Mouse (Mus musculus): ENCODE measurements around the gene Eml1. TPM values are rescaled to one million over a fixed set of nuclear protein-coding genes. Genes with fewer than 3 reads are reported as not detected.

The Eml1 gene
- polyA plus RNA-seq, 2 experiments = 38.4 to 44.4 TPM

DNA sequence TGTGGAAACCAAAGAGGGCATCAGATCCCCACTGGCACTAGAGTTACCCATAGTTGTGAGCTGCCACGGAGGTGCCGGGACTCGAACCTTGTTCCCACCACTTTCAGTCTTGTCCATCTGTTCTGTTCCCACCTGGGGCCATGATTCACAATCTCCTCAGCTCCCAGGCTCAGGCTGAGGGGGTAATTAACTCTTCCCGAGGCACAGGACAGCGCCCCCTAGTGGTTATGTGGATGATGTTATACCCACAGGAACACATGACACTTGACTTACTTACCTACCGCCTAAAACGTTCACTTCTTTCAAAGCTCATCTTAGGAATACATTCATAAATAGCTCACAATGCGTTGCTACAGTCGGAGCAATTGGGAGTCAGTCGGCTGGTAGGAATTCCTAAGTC, 165.7 kb downstream of the Eml1 start:
- no peak for TF ChIP-seq POLR2A (IDR thresholded peaks at IDR 0.05; ENCODE audit: borderline replicate concordance, extremely low read depth, insufficient read depth, insufficient read length)
- 72% methylated on average over 10 of the region's 10 CpGs for WGBS

GRCm38 (mm10) chr12:108541088-108541487, 170.3 kb downstream of the Eml1 start:
- Histone ChIP-seq H3K4me2 (replicated peaks; ENCODE audit: low read depth, low read length, severe bottlenecking) (no peak overlapping the region), H3K4me1 (ENCODE audit: control insufficient read depth, insufficient read depth, low read length) (no peaks in the 10 kb centered on the region), H3K27ac (replicated peaks; ENCODE audit: low read depth, low read length) (no peak overlapping the region), H3K4me3 (replicated peaks; ENCODE audit: low read length) (no peak overlapping the region), H3K9me3 (ENCODE audit: control insufficient read depth, low read length) (no peaks in the 10 kb centered on the region), H3K9ac (ENCODE audit: low read depth, low read length, severe bottlenecking) (no peak overlapping the region), H3K36me3 (ENCODE audit: control insufficient read depth, insufficient read depth, low read length) (peaks cover 11% of the 10 kb centered on the region), H3K27me3 (ENCODE audit: control insufficient read depth, insufficient read depth, low read length) (no peaks in the 10 kb centered on the region)
- no peak for TF ChIP-seq POLR2A (IDR thresholded peaks at IDR 0.05; ENCODE audit: borderline replicate concordance, extremely low read depth, insufficient read depth, insufficient read length)
- 24% methylated on average over 6 of the region's 6 CpGs for WGBS
- ATAC-seq (ENCODE audit: low FRiP score, low read depth) = no peak
- DNase-seq (ENCODE audit: low spot score) = peak; percentile 58

More for the DNA sequence above, 165.7 kb downstream of the Eml1 start:
- Histone ChIP-seq H3K9me3 (ENCODE audit: control insufficient read depth, low read length) (no peaks in the 10 kb centered on the region), H3K4me2 (replicated peaks; ENCODE audit: low read depth, low read length, severe bottlenecking) (no peak overlapping the region), H3K4me3 (replicated peaks; ENCODE audit: low read length) (no peak overlapping the region), H3K4me1 (ENCODE audit: control insufficient read depth, insufficient read depth, low read length) (no peaks in the 10 kb centered on the region), H3K9ac (ENCODE audit: low read depth, low read length, severe bottlenecking) (no peak overlapping the region), H3K27me3 (ENCODE audit: control insufficient read depth, insufficient read depth, low read length) (no peaks in the 10 kb centered on the region), H3K27ac (replicated peaks; ENCODE audit: low read depth, low read length) (no peak overlapping the region), H3K36me3 (ENCODE audit: control insufficient read depth, insufficient read depth, low read length) (peaks cover 11% of the 10 kb centered on the region)
- ATAC-seq (ENCODE audit: low FRiP score, low read depth) (no peak), DNase-seq (ENCODE audit: low spot score) (no peak)

- no peak overlapping the region for H3K9ac ChIP-seq (ENCODE audit: low read depth, low read length, severe bottlenecking)
- H3K4me3 ChIP-seq (replicated peaks; ENCODE audit: low read length) = no peak overlapping the region
- H3K27me3 ChIP-seq (ENCODE audit: control insufficient read depth, insufficient read depth, low read length) = no peaks in the 10 kb centered on the region
- no peaks in the 10 kb centered on the region for H3K4me1 ChIP-seq (ENCODE audit: control insufficient read depth, insufficient read depth, low read length)
- DNase-seq (ENCODE audit: low spot score) = no peak
- TF ChIP-seq POLR2A (IDR thresholded peaks at IDR 0.05; ENCODE audit: borderline replicate concordance, extremely low read depth, insufficient read depth, insufficient read length) = no peak
- no peaks in the 10 kb centered on the region for H3K9me3 ChIP-seq (ENCODE audit: control insufficient read depth, low read length)
- H3K27ac ChIP-seq (replicated peaks; ENCODE audit: low read depth, low read length) = no peak overlapping the region
- no peak overlapping the region for H3K4me2 ChIP-seq (replicated peaks; ENCODE audit: low read depth, low read length, severe bottlenecking)
- H3K36me3 ChIP-seq (ENCODE audit: control insufficient read depth, insufficient read depth, low read length) = no peaks in the 10 kb centered on the region
- 7% methylated on average over 10 of the region's 10 CpGs for WGBS
- peak; percentile 28; the same call in 1 of the 2 replicates for ATAC-seq (ENCODE audit: low FRiP score, low read depth)
These were observed 175.9 kb downstream of the Eml1 start for GRCm38 (mm10) chr12:108546508-108547153.

DNA sequence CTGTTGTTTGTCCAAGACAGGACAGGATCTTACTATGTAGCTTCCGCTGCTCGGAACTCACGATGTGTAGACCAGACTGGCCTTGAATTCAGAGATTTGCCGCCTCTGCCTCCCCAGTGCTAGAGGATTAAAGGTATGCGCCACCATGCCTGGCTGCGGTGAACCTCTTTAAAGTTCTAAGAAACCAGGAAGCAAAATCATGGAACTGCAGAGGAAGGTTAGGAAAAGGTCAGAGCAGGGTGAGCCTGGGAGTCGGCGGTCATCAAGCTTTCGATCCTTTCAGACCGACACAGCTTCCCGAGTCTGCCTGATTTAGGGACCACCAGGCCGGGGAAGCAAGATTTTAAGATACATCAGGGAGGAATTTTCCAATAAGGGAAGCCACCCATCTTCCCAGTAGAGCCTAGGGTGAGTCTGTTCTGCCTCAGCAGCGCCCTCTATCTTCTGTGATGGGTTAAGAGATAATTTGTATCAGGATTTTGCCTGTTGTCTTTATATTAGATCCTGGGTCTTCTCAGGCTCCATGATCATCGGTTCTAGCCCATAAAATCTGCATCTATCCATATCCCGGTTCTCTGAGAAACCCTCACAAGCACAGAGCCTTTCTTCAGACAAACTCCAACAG, 176.6 kb downstream of the Eml1 start:
- Histone ChIP-seq H3K36me3 (ENCODE audit: control insufficient read depth, insufficient read depth, low read length) (no peaks in the 10 kb centered on the region), H3K9me3 (ENCODE audit: control insufficient read depth, low read length) (no peaks in the 10 kb centered on the region), H3K9ac (ENCODE audit: low read depth, low read length, severe bottlenecking) (no peak overlapping the region), H3K4me2 (replicated peaks; ENCODE audit: low read depth, low read length, severe bottlenecking) (no peak overlapping the region), H3K27me3 (ENCODE audit: control insufficient read depth, insufficient read depth, low read length) (no peaks in the 10 kb centered on the region), H3K4me1 (ENCODE audit: control insufficient read depth, insufficient read depth, low read length) (no peaks in the 10 kb centered on the region), H3K4me3 (replicated peaks; ENCODE audit: low read length) (no peak overlapping the region), H3K27ac (replicated peaks; ENCODE audit: low read depth, low read length) (no peak overlapping the region)
- TF ChIP-seq POLR2A (IDR thresholded peaks at IDR 0.05; ENCODE audit: borderline replicate concordance, extremely low read depth, insufficient read depth, insufficient read length) = no peak
- 50% methylated on average over 15 of the region's 15 CpGs for WGBS
- ATAC-seq (ENCODE audit: low FRiP score, low read depth) (no peak), DNase-seq (ENCODE audit: low spot score) (no peak)

GRCm38 (mm10) chr12:108551731-108552130, 181.0 kb downstream of the Eml1 start:
- Histone ChIP-seq H3K27me3 (ENCODE audit: control insufficient read depth, insufficient read depth, low read length) (no peaks in the 10 kb centered on the region), H3K9ac (ENCODE audit: low read depth, low read length, severe bottlenecking) (no peak overlapping the region), H3K36me3 (ENCODE audit: control insufficient read depth, insufficient read depth, low read length) (no peaks in the 10 kb centered on the region), H3K4me2 (replicated peaks; ENCODE audit: low read depth, low read length, severe bottlenecking) (no peak overlapping the region), H3K4me1 (ENCODE audit: control insufficient read depth, insufficient read depth, low read length) (peaks cover 17% of the 10 kb centered on the region), H3K9me3 (ENCODE audit: control insufficient read depth, low read length) (no peaks in the 10 kb centered on the region), H3K27ac (replicated peaks; ENCODE audit: low read depth, low read length) (no peak overlapping the region), H3K4me3 (replicated peaks; ENCODE audit: low read length) (no peak overlapping the region)
- DNase-seq (ENCODE audit: low spot score) (no peak), ATAC-seq (ENCODE audit: low FRiP score, low read depth) (no peak)
- WGBS = 81% methylated on average over 7 of the region's 7 CpGs
- no peak for TF ChIP-seq POLR2A (IDR thresholded peaks at IDR 0.05; ENCODE audit: borderline replicate concordance, extremely low read depth, insufficient read depth, insufficient read length)
